Mouse (Mus musculus): ENCODE measurements around the gene Sumo3.

Gene Sumo3

DNA sequence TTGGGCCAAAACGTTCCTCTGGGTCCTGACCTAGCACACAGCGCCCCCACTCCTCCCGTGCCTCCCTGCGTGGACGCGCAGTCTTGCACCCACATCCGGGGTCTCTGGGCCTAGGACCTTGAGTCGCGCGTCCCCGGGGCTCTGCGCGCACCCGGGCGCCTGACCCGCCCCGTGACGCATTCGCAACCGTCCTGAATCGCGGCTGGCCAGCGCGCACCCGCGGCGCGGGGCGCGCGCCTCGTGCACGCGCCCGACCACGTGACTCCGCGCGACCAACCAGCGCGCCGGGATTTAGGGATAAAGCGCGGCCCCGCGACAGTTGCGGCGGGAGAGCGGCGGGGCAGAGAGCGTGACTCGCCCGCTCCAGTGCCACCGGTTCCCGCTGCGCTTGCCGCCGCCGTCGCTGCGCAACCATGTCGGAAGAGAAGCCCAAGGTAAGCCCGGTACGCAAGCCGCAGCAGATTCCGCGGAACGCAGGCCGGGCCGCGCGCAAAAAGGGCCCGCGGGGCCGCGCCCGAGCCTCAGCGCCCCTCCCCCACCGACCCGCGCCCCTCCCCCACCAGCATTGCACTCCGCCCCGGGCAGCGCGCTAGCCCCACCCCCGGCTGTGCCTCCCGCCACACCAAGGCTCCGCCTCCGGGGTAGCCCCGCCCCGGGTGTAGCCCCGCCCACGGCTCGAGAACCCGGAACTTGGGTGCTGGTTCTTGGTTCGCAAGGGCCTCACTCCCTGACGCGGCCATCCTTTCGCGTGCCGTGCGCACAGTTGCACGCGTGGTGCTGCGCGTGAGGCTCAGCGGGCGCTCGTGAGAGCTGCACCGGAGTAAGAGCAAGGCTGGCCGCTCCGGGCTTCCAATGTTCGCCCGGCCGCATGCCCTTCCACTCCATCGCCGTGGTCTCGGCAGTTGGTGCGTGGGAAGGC, at the start of gene Sumo3, which contains the start of gene Gm49325:
TSS of gene Sumo3 (plus strand) at position 190 of the 919 bp plus-strand sequence.
TSS of gene Gm49325 (plus strand) at position 290 of the 919 bp plus-strand sequence.
- in situ Hi-C loops (cut with MboI, MseI): no loop called here

DNA sequence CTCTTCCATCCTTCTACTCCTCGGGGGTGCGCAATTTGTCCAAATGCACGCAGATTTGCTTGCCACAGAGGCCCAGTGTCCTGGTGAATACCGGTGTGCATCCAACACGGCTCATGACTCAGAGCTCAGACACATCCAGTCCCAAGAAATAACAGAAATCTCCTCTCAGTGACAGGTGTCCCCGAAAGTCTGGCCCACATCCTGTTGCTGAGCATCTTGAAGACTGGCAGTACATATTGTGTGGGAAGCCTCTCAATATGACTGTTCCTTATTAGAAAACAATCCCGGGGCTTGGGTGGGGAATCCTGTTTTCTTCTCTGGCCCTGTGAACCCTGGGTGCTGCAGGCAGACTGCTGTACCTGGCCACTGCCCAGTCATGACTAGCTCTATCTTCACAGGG, 49.3 kb upstream of the Sumo3 start:
- in situ Hi-C loops (cut with MboI, MseI): loop anchor here (5.0 kb wide), 1 partner anchor 39 kb away; the partner anchor contains the start of gene Fam207a

DNA sequence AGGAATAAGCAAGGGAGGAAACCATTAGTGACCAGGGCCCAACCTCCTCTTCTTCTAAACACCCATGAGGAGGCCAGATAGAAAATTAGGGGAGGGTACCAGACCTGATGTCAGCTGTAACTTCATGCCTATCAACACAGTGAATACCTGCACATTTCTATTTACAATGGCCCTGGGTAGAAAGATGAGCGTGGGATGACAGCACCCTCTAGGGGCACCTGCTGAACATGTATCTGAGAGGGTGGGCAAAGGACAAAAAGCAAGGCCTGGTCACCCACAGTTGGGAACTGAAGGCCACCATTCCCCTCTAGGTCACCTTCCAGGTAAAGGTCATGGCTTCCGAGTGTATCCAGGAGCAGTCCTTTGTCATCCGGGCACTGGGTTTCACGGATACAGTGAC, 48.3 kb upstream of the Sumo3 start:
- in situ Hi-C loops (cut with MboI, MseI): loop anchor here (5.0 kb wide), 1 partner anchor 40 kb away; the partner anchor contains the start of gene Fam207a

DNA sequence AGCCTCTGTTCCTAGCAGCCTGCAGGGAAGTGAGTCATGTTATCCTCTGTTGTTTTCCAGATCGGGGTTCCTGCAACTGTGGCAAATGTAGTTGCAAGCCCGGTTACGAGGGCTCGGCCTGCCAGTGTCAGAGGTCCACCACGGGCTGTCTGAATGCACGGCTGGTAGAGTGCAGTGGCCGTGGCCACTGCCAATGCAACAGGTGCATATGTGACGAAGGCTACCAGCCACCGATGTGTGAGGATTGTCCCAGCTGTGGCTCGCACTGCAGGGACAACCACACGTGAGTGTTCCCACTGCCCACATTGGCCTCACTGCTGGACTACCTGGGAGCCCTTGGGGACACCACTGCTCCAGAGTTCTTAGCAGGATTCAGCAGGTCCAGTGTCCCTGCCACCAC, 45.8 kb upstream of the Sumo3 start:
- in situ Hi-C loops (cut with MboI, MseI): no loop called here

DNA sequence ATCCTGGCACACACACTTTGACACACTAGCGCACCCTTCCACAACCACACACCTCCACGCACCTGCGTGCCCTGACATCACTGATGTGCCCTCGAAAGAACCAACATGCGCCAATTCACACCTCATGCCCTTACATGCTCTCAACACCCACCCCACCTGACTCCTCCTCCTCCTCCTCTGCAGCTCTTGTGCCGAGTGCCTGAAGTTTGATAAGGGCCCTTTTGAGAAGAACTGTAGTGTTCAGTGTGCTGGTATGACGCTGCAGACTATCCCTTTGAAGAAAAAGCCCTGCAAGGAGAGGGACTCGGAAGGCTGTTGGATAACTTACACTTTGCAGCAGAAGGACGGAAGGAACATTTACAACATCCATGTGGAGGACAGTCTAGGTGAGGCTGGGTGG, 45.1 kb upstream of the Sumo3 start:
- in situ Hi-C loops (cut with MboI, MseI): no loop called here

DNA sequence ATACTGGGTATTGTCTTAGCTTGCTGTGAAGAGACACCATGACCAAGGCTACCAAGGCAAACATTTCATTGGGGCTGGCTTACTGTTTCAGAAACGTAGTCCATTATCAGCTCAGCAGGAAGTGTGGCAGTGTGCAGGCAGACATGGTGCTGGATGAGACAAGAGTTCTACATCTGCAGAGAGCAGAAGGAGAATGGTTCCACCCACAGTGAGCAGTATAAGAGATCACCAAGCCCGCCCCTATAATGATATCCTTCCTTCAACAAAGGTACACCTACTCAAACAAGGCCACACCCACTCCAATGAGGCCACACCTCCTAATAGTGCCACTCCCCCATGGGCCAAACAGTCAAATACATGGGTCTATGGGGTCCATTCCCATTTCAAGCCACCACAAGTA, 44.4 kb upstream of the Sumo3 start:
- in situ Hi-C loops (cut with MboI, MseI): no loop called here

DNA sequence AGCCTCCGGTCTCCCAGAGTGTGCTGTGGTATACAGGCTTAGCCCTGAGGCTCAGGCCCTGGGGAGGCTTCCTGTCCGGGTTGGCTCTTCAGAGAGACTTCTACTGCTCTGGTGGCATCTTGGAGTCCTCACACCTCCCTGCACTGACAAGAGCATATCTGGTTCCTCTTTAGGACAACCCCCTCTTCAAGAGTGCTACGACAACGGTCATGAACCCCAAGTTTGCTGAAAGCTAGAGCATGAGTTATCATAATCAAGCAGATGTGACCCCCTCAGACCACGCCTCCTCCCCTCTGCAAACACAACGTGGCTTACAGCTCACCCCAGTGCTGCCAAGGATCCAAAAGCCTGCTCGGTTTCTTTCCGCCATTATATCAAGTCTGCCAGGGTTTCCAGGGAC, 40.9 kb upstream of the Sumo3 start:
- in situ Hi-C loops (cut with MboI, MseI): no loop called here

DNA sequence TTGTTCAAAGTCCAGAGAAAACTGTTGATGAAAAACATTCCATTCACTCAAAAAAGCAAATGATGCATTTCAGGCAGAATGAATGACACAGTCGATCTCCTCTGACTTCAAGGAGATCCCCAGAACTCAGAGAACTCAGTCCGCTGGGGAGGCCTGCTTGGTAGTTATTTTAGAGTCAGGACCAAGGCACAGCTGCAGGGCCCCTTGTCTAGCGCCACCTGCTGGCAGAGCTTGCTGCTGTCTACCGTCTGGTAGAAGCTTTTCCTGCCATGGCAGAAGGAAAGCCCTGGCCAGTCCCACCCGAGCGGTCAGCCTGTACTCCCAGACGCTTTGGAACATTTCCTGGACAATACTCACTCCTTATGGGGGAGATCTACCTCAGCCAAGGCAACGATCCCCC, 39.2 kb upstream of the Sumo3 start:
- in situ Hi-C loops (cut with MboI, MseI): no loop called here

DNA sequence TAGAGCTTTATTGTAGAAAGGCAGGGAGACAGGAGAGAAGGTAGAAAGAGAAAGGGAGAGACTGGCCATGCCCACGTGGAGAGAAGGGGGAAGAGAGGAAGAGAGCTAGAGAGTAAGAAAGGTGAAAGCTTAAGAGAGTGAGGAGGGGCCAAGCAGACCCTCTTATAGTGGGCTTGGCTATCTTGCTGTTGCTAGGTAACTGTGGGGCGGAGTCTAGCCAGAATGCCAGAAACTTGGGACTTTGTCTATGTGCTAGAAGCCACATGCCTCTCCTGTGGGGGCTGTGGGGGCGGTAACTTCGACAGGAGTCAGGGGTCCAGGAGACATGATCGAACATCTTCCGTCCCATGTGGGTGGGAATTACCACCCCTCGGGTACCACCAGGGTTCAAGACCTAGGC, 36.4 kb upstream of the Sumo3 start:
- in situ Hi-C loops (cut with MboI, MseI): no loop called here

DNA sequence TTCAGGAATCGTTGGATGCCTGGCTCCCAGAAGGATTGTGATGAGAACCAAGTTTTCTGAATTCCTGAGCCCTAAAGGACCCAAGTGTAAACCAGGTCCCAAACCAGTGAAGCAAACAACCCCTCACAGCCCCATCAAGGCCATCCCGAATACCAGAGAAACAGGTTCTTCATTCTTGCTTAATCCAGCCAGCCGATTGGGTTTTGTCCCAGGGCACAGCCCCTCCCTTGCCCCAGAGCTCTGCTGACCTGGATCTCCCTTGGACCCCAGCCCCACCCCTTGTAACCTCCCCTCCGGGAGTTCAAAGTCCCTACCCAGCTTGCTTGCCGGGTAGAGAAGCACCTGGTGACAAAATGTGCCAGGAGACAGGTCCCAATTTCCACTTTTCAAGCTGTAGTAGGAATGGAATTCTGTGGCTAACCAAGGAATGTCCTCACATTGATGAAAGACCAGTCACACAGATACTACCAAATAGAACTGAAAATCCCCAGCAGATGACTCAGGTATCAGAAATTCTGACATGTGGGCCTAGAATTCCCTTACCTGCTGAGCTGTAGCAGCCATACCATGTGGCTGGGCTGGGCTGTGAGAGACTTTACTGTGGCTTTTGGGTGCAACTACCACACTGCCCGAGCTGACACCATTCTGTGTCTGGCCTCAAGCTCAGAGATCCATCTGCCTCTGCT, 35.8 kb upstream of the Sumo3 start:
- in situ Hi-C loops (cut with MboI, MseI): no loop called here

DNA sequence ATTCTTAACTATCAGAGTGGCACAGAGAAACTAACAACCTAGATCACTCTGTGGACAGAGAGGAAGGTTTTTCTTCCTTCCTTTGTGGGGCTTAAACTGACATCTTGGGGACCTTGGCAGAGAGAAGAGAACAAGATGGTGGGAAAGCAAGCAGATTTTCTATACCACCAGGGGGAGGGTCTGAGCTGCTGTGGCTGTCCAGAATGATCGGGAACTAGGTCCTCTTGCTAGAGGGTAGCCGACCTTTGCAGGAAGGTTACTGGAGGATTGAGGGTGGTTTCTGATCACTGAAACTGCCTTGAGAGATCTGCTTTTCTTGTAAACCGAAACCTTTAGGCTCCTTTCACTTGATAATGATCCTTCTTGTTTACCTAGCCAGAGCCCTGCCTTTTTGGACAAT, 33.7 kb upstream of the Sumo3 start:
- in situ Hi-C loops (cut with MboI, MseI): no loop called here

DNA sequence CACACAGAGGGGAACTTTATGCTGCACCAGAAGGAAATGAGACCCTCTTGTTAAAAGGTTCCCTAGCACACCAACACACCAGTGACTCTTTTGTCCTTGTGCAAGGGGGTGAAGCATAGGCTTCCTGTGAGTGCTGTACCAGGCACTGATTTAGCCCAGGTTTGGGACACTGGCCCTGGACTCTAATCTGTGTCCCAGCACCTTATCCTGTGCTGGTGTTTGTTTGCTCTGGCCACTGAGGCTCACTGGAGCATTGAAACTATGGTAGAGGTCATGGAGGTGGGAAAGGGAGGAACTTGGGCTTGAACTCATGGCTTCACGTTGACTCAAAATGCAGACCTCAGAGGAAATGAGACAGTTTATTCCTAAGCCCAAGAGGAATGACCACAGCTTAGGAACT, 32.7 kb upstream of the Sumo3 start:
- in situ Hi-C loops (cut with MboI, MseI): no loop called here

DNA sequence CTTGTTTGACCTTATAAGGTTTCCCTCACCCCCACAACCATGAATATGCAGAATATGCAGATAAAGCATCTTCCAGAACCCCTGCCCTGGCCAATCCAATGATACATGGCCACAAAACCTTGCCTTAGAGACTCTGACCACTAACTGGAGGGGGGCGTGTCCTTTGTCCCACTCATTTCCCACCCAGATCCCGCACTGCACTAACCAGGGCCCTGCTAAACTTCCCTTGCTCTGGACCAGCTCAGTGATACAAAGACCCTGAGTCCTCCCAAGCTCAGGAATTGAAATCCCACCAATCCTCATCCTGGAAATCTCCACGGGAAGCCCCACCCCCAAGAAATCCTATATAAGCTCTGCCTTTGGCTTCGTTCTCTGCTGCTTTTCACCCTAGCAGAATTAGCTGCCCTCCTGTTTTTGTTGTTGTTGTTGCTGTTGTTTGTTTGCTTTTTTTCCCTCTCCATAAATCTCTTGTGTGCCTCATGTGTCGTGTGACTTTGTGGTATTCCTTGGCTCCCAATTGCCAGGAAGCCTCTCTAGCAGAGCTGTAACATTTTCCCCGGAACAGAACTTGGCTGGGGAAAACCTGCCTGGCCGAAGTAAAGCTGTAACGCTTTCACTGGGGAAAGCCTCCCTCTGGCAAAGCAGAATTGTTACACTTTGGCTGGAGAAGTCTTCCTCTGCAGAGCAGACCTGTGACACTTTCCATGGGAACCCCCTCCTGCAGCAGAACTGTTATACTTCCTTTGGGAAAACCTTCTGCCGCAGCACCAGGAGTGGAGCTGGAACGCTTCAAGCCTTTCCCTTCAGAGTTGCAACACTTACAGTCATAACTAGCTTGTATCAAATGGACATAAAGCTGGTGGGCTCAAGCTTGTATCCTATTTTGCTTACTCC, 25.6 kb upstream of the Sumo3 start:
- in situ Hi-C loops (cut with MboI, MseI): no loop called here

DNA sequence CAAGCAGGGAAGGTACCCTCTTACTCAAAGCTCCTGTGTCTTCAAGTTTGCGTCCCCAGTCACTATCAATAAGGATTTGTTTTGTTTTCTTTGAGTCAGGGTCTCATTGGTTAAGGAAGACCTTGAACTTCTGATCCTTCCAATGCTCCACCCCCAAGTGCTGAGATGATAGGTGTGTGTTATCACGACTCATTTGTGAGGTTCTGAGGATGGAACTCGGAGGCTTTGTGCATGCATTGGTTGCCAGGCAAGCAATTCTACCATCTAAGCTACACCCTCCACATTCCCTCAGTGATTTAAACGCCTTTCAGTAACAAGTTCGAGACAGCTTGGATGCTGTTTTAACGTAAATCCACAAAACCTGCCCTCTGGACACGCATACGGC, 24.9 kb upstream of the Sumo3 start:
- in situ Hi-C loops (cut with MboI, MseI): no loop called here

DNA sequence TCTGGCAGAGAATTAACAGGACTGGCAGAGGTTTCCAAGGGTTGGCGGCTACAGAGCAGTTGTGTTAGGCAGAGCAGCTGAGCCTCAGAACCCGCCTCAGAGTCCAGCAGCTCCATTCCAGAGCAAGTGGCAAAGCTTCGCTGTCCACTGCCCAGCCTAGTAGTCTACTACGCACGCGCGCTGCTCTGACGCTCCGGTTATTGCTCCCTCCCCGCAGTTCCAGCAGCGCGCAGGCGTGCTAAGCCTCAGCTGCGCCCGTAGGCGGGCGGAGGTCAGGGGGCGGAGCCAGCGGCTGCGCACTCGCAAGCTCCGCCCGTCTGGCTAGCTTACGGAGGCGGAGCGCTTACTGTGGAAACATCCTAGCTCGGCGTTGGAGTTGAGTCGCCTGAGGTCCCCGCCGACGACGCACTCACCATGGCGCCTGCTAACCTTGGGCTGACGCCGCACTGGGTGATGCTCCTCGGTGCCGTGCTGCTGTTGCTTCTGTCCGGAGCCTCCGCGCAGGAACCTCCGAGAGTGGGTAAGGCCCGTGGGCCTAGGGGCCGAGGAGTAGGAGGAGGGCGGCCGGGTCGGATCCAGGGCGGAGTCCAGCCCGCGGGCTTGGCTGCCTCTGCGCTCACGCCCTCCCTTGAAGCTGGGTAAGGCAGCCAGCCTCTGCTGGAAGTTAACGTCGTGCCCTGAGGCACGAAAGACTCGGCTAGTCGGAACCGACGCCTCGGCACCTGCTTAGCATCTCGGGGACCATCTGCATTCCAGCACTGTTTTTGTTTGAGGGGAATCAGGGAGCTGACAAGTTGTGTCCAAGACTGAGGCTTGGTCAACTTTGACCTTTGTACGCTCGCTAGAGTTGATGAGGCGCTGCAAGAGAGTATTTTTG, 24.3 kb upstream of the Sumo3 start, which contains the start of gene Pttg1ip:
TSS of gene Pttg1ip (plus strand) at position 313 of the 877 bp plus-strand sequence.
- in situ Hi-C loops (cut with MboI, MseI): no loop called here

DNA sequence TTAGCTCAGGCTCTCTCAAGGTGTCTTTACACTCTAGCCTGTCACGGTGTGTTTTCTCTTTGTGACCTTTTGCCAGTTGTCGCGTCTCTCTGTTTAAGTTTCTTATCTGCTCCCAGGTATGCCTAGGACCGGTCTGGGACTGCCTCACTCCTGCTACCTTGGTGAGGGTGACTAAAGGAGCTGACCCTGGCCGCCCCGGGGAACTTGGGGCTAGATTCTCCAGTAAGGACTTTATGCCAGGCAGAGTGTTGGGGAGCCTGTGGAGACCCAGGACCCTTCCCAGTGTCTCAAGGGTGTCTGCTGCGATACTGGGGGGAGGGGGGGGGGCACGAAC, 23.6 kb upstream of the Sumo3 start:
- in situ Hi-C loops (cut with MboI, MseI): no loop called here

DNA sequence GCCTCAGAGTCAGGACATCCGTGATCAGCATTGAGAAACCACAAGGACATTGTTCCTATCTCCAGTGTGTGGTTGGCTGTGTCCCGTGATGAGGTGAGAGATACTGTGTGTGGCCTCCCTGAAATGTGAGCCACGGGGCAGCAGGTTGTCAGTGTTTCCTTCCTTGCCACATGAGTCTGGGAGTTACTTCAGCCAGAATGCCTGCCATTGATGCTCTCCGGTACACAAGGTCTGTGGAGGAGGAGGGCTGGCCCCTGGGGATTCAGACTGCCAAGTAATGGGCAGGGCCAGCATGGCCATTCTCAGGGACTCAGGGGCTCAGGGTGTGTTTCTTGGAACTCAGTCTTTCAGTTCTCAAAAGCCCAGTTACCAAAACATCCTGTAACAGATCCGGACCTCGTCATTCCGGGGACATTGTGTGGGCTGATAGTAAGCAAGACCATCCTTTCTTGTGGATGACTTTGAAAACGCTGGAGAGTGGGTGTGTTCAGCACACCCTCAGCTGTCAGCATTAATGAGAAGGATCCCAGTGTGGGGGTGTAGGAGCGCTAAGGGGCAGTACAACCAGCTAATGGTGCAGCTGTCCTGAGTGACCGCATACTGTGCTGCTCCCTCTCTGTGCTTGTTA, 22.0 kb upstream of the Sumo3 start:
- in situ Hi-C loops (cut with MboI, MseI): no loop called here

DNA sequence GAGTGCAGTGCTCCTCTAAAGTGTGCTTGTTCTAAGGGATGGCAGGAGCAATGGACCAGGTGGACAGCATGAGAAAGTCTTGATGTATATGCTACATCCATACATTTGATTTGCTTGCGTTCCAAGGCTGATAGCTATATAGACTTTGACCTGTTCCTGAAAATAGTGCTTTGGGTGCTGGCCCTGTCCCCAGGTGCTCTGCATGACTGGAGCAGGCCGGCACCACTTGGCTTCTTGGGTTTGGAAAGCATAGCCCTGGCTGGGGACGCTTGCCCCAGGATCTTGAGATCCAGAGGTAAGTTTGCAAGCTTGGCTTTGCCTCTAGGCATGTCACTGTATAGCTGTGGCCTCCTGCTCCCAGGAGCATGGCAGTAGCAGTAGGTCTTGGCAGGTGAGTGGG, 19.3 kb upstream of the Sumo3 start:
- in situ Hi-C loops (cut with MboI, MseI): no loop called here

DNA sequence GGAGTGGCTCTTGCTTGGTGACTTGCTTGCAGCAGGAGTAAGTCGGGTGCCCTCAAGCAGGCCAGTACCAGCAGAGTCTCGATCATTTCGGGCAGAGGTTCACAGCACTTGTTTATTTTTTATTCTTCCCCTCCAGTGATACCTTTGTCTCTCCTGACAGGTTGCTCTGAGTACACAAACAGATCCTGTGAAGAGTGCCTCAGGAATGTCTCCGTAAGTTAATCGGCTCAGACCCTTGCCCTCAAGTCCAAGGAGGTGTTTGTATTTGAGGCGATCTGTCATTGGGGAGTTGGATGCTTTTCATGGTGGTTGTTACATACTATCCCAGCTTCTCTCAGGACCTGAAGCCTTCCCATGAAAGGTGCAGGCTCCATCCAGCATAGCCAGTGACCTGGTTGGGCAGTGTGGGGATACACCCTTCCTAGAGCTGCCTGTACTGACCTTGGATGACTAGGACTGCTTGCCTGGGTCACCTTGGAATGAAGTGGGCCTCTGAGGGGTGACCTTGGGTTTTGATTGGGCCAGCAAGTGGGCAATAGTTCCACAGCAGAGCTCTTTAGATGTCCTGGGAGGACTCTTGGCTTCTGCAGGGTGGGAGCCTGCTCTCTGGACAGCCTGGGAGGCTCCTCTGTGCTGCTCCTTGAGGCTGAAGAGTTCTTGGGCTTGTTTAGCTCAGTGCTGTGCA, 18.7 kb upstream of the Sumo3 start:
- in situ Hi-C loops (cut with MboI, MseI): no loop called here

DNA sequence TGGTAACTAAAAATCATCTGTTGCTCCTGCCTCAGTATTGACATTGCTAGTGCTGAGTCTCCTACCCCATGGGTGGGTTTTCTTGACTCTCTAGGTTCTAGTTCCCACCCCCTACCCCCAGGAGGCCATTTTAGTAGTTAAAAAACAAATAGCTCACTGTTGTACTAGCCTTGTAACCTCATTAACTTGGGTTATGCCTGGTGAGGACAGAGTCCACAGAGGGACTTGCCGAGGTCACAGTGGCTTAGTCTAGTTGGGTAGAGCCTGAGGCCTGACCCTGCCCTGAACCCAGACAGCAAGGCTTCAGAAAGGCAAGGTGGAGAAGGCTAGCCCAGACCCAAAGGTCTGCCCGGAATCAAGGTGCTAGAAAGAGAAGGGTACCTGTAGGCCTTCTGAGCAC, 17.9 kb upstream of the Sumo3 start:
- in situ Hi-C loops (cut with MboI, MseI): no loop called here
